Mouse (Mus musculus) bone marrow, adult 2 months (tissue): ENCODE results near the gene Rasgef1c. TPM values are rescaled to one million over a fixed set of nuclear protein-coding genes. Genes with fewer than 3 reads are reported as not detected.

Experiments
- H3K27ac ChIP-seq: fragments of 200-500 bp; 2 replicates; pipeline ENCODE4 v1.5.1; 2012; ENCODE audit warnings: low read depth, mild to moderate bottlenecking, control low read depth, inconsistent platforms, low read length; ENCODE audit not compliant: control insufficient read depth, poor library complexity, insufficient read depth
- H3K4me1 ChIP-seq: fragments of 200-500 bp; 2 replicates; pipeline ENCODE4 v1.6.1; 2011; ENCODE audit warnings: low read length; ENCODE audit not compliant: control insufficient read depth, insufficient read depth
- H3K4me3 ChIP-seq: fragments of 200-500 bp; replicated peaks from 2 replicates; pipeline ENCODE3; 2011; ENCODE audit warnings: mild to moderate bottlenecking, low read depth, low read length, control low read depth; ENCODE audit not compliant: control insufficient read depth
- CTCF ChIP-seq: fragments of 200-500 bp; IDR thresholded peaks from 2 replicates; pipeline ENCODE4 v1.5.1; 2011; ENCODE audit warnings: low read length, control low read depth; ENCODE audit not compliant: control insufficient read depth, insufficient read depth
- POLR2A ChIP-seq: fragments of 200-500 bp; IDR thresholded peaks from 2 replicates; pipeline ENCODE4 v1.6.1; 2011; ENCODE audit warnings: low read depth, mild to moderate bottlenecking, control low read depth, low read length, borderline replicate concordance; ENCODE audit not compliant: control insufficient read depth
- WGBS: fragments of 180-500 bp; shearing (Covaris S2); methylation state at CpG from one replicate; pipeline ENCODE4 v1.1.7; 2018; 5-methylcytosine and 5-hydroxymethylcytosine counted together
- polyA plus RNA-seq: library from polyadenylated mRNA; stranded (reverse); fragments of >200 nt; gene quantifications from 2 replicates; pipeline ENCODE4 v1.2.4, GENCODE M21; 2011; ENCODE audit warnings: low replicate concordance; ENCODE audit not compliant: missing spikeins, insufficient read depth, insufficient read length

The Rasgef1c gene
- not detected in 2 replicates for polyA plus RNA-seq

DNA sequence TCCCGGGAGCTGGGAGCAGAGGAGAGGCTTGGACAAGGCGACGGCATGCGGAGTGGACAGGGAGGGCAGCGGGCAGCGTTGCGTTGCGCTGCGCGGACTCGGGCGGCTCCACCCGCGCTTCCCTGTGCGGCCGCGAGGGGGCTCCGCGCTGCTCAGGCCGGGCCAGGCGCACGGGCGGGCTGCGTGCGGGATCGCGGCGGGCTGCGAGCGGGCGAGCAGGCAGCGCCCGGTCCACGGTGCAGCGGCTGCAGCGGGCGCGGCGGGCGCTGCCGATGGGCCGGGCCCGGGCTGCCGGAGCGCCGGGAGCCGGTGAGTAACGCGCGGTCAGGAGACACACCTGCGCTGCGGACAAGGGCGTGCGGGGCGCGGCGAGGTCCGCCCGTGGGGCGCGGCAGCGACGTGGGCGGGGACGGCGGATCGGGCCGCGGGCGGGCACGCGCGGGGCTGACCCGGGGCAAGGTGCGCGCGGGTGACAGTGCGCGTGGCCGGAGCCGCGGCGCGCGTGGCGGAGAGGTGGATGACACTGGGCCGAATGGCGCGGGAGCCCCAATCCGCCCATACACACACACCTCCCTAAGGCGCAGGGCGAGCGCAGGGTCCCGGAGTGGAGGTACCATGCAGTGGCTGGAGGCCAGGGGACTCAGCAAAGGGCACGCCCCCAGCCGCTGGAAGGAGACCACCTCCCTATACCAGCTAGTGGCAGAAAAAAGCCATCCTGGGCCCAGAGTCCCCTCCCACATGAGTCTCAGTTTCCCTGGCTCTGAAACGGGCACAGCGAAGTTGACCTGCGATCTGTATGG, at the start of gene Rasgef1c:
Gene Rasgef1c, plus strand, starts transcription at position 177 of the 800 bp plus-strand sequence.
- 5% methylated on average over 99 of the region's 99 CpGs for WGBS
- peak; percentile 66 for TF ChIP-seq CTCF
- TF ChIP-seq POLR2A, result no peak
- H3K4me3 ChIP-seq, result no peak within 1 kb of the TSS
- no peak within 1 kb of the TSS; the same call in 1 of the 2 replicates for H3K27ac ChIP-seq
- H3K4me1 ChIP-seq, result no peaks in the 10 kb centered on the region

DNA sequence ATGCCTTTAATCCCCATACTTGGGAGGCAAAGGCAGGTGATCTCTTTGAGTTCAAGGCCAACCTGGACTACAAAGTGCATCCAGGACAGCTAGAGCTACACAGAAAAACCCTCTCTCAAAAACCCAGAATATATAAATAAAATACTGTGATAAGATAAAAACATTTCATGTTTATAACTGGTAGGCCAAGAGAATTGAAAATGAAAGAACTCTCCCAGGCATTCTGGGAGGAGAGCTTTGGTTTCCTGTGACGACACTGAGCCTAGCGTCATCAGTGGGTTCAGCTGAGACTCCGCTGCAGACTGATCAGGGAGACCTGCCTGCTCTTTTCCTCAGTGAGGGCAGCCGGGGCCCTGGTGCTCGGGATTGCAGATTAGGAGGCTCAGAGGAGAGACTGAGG, 46.5 kb upstream of the Rasgef1c start:
- Histone ChIP-seq H3K27ac (no peak overlapping the region), H3K4me3 (no peak overlapping the region), H3K4me1 (peaks cover 1% of the 10 kb centered on the region; the same call in 1 of the 2 replicates)
- WGBS, result 52% methylated on average over 5 of the region's 5 CpGs
- TF ChIP-seq CTCF, result no peak
- TF ChIP-seq POLR2A, result no peak

DNA sequence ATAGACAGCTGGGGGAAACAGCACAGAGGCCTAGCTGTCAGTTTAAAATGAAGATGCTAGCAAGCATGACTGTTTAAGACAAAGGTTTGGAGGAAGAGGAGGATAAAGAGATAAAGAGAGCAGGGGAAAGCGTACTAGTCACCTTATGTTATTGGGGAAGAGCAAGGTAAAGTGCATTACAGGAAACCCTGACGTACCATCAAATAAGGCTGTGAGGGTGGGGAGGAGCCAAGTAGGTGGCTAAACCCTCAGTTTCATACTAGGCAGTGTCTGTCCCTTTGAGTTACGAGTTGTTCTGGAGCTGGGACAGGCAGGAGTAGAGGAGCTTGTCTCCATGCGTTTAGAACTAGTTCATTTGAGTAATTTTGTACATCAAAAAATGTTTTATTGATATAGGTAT, 40.5 kb upstream of the Rasgef1c start:
- Histone ChIP-seq H3K4me1 (peaks cover 1% of the 10 kb centered on the region; the same call in 1 of the 2 replicates), H3K27ac (no peak overlapping the region), H3K4me3 (no peak overlapping the region)
- TF ChIP-seq CTCF (no peak), POLR2A (no peak)
- 89% methylated on average over 4 of the region's 4 CpGs for WGBS

DNA sequence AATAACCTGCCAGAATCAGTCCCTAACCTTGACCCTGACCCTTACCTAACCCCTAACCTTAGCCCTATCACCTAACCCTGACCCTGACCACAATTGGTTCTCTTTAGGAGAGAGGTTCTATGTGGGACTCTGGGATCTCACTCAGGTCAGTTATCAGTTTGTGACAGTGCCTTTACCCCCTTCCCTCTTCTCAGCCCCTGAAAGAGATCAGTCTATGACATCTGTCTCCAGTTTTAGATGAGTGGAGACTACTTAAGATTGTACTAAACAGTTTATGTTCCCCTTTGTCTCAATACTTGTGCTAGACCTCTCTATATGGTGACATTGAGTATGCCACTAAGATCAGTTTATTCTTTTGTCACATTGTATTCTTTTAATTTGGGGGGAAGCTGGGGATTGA, 37.7 kb upstream of the Rasgef1c start:
- Histone ChIP-seq H3K4me1 (peaks cover 1% of the 10 kb centered on the region; the same call in 1 of the 2 replicates), H3K27ac (no peak overlapping the region), H3K4me3 (no peak overlapping the region)
- no peak for TF ChIP-seq CTCF
- no peak for TF ChIP-seq POLR2A

DNA sequence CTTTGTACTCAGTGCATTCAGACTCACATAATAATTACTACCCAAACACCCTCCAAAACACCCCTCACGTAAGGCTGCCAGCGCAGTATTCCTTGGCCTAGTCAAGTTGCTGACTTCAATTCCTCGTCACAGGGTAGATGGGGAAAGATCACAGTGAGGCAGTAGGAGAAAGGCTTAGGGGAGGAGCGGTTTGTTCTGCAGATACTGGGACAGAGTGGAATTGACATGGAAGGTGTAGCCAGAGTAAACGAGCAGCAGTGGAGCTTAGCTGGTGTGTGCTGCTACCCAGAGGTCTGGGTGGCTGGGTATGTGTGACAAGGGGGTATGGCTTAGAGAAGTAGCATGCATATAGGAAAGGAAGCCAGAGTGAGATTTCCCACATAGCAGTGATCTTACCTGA, 34.3 kb upstream of the Rasgef1c start:
- Histone ChIP-seq H3K27ac (no peak overlapping the region), H3K4me3 (no peak overlapping the region), H3K4me1 (no peaks in the 10 kb centered on the region)
- 91% methylated on average over 5 of the region's 5 CpGs for WGBS
- TF ChIP-seq CTCF (no peak), POLR2A (no peak)

DNA sequence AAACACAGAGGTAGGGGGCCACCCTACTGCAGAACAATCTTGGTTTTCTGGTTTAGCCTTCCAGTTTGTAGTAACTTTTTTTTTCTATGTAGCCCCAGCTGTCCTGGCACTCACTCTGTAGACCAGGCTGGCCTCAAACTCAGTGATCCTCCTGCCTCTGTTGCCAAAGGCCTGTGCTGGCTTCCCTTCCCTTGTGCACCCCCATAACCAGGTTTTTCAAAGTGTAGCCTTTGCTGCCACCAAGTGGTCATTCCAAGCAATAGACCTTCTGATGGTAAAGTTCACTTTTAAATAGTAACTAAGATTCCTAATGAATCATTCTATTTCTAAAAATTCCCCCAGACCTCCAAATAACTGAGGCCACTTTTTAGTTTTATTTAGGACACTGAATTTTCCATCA, 31.9 kb upstream of the Rasgef1c start:
- TF ChIP-seq POLR2A (no peak), CTCF (peak; percentile 57)
- H3K4me1 ChIP-seq, result 0 out of 2 replicates have a peak, but pooled peaks cover 1% of the 10 kb centered on the region
- no peak overlapping the region for H3K4me3 ChIP-seq
- H3K27ac ChIP-seq, result no peak overlapping the region

DNA sequence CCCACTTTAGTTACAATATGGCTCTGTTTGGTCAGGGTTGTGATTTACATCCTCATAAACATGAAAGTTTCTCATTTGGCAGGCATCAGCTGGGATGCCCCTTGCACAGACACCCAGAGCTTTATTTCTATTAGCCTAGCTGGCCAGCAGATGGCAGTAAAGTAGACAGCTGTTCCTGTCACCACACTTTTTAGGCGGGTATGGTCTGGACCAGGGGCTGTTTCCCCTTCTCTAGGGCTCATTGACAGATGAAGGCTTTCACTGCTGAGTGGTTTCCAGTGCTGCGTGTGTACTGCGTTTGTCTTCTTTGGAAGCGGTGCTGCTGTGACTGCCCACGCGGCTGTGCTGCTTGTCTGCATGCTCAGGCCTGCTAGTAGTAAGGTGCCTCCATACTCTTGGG, 29.7 kb upstream of the Rasgef1c start:
- H3K27ac ChIP-seq, result no peak overlapping the region
- TF ChIP-seq CTCF (peak; percentile 50), POLR2A (no peak)
- peaks cover 1% of the 10 kb centered on the region; the same call in 1 of the 2 replicates for H3K4me1 ChIP-seq
- no peak overlapping the region for H3K4me3 ChIP-seq
- 55% methylated on average over 6 of the region's 6 CpGs for WGBS

DNA sequence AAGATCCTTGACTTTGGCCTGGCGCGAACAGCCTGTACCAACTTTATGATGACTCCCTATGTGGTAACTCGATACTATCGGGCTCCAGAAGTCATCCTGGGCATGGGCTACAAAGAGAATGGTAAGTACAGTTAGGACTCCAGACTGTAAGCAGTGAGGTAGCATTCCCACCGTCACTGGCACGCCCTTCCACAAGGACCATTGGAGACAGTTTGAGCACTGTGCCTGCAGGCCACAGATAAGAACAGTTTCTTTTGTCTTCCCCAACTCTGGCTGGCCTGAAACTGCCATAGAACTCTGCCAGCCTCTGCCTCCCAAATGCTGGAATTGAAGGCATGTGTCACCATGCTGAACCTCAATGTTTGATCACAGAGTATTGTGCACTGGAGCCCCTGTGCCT, 28.9 kb upstream of the Rasgef1c start:
- no peak overlapping the region for H3K4me3 ChIP-seq
- H3K4me1 ChIP-seq, result peaks cover 3% of the 10 kb centered on the region
- WGBS, result 68% methylated on average over 6 of the region's 6 CpGs
- no peak overlapping the region for H3K27ac ChIP-seq
- TF ChIP-seq POLR2A (no peak), CTCF (no peak)
